Mouse (Mus musculus): ENCODE results near the gene Slc34a1.

DNA sequence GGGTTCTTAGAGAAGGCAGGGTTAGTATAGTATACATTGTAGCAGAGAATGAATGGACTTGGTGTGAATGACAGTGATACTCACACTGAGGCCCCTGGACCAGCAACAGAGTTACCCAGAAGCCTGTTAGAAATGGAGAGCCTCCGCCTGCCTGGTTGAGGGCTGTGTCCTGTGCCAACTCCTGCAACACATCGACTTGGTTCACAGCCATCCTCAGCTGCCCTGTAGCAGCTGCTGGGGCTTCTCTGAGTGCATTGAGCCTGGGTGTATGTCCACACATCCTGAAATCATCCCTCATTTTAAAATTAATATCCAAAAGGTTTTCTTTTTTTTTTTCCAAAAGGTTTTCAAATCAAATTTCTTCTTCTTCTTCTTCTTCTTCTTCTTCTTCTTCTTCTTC lies 22.1 kb upstream of the Slc34a1 start:
- TF ChIP-seq MAFK (IDR thresholded peaks at IDR 0.05; ENCODE audit: insufficient read depth, low read depth, low read length) (no peak), ZC3H11A (IDR thresholded peaks at IDR 0.05; ENCODE audit: borderline replicate concordance, low read depth, low read length) (no peak)
